Mouse (Mus musculus): ENCODE data around the gene Aqp2. TPM values are rescaled to one million over a fixed set of nuclear protein-coding genes. Genes with fewer than 3 reads are reported as not detected.

Gene Aqp2
- polyA plus RNA-seq, 1 experiment from 2014 or later: not detected

DNA sequence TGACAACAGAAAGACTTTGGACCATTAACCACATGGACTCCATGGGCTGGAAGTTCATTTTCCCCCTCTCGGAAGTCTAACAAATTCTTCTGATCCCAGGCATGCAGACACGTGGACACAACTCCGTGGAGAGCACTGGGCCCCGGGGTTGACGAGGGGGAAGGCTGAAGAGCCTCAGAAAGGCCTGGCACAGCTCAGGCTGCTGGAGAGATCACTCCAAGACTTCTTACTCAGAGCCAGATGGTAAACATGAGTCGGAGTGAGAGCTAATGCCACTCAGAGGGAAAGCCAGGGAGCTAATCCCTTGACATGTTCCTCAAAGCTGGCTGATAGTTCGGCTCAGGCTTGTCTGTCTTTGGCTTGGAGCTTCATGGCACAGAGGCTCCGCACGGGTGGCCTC, 36.4 kb downstream of the Aqp2 start:
- no peak overlapping the region for H3K4me2 ChIP-seq (ENCODE audit: low read length)
- ATAC-seq (replicated peaks; ENCODE audit: low FRiP score, low TSS enrichment, low read depth): 0 out of 2 replicates have a peak, but pooled peaks have one; percentile 41

DNA sequence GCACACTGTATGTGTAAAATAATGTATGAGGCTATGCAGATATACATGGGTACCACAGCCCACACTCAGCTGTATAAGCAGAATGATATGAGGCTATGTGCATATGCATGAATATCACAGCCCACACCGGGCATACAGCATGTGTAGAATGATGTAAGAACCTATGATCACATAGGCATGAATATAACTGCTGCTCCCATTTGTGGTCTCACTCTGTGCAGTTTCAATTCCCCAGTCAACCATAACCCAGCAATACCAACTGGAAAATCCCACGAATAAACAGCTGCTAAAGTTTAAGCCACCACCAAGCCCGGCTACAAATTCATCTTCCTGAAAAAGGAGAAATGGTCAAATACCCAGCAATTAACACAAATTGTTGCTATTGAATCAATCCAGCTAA, 39.7 kb downstream of the Aqp2 start:
- ATAC-seq (replicated peaks; ENCODE audit: low FRiP score, low TSS enrichment, low read depth) (no peak), DNase-seq (ENCODE audit: low spot score) (no peak)
- Histone ChIP-seq H3K9ac (ENCODE audit: low read length) (no peak overlapping the region), H3K36me3 (ENCODE audit: control insufficient read depth, insufficient read depth, low read length) (peaks cover 38% of the 10 kb centered on the region), H3K4me2 (ENCODE audit: low read length) (no peak overlapping the region), H3K27me3 (replicated peaks; ENCODE audit: control insufficient read depth, insufficient read depth, low read length) (no peaks in the 10 kb centered on the region), H3K9me3 (ENCODE audit: control insufficient read depth, low read length) (no peaks in the 10 kb centered on the region), H3K27ac (ENCODE audit: low read depth) (no peak overlapping the region), H3K4me3 (ENCODE audit: low read depth, low read length) (no peak overlapping the region), H3K4me1 (replicated peaks; ENCODE audit: control insufficient read depth, insufficient read depth, low read length) (peaks cover 10% of the 10 kb centered on the region)
- WGBS: 83% methylated on average over 3 of the region's 3 CpGs

More for the DNA sequence above, 36.4 kb downstream of the Aqp2 start:
- H3K36me3 ChIP-seq (ENCODE audit: control insufficient read depth, insufficient read depth, low read length): peaks cover 8% of the 10 kb centered on the region
- no peak overlapping the region for H3K4me3 ChIP-seq (ENCODE audit: low read depth, low read length)
- DNase-seq (ENCODE audit: low spot score): no peak
- peak overlapping the region; percentile 22; the same call in 1 of the 2 replicates for H3K27ac ChIP-seq (ENCODE audit: low read depth)
- H3K9ac ChIP-seq (ENCODE audit: low read length): no peak overlapping the region
- H3K27me3 ChIP-seq (replicated peaks; ENCODE audit: control insufficient read depth, insufficient read depth, low read length): no peaks in the 10 kb centered on the region
- H3K9me3 ChIP-seq (ENCODE audit: control insufficient read depth, low read length): no peaks in the 10 kb centered on the region
- WGBS: 39% methylated on average over 9 of the region's 9 CpGs
- peaks cover 19% of the 10 kb centered on the region for H3K4me1 ChIP-seq (replicated peaks; ENCODE audit: control insufficient read depth, insufficient read depth, low read length)

DNA sequence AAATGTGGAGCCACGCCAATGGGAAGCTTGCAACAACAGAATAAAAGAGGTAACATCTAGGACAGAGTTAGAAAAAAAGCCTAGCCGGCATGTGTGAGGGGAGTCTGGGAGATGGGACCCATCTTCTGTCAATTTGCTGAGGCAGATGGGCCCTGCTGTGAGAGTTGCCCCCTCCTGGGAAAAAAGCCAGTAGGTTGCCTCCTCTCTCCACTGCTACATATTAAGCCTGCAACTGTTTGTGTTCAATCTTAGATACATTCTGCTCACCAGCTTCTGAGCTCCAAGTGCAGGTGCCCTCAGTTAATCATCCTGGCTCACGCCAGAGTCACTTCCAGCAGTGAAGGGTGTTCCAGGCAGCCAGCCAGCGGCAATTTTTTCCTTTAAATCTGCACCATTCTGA, 41.0 kb downstream of the Aqp2 start:
- Histone ChIP-seq H3K36me3 (ENCODE audit: control insufficient read depth, insufficient read depth, low read length) (peaks cover 51% of the 10 kb centered on the region), H3K27ac (ENCODE audit: low read depth) (no peak overlapping the region), H3K4me2 (ENCODE audit: low read length) (no peak overlapping the region), H3K9me3 (ENCODE audit: control insufficient read depth, low read length) (no peaks in the 10 kb centered on the region), H3K27me3 (replicated peaks; ENCODE audit: control insufficient read depth, insufficient read depth, low read length) (no peaks in the 10 kb centered on the region), H3K4me1 (replicated peaks; ENCODE audit: control insufficient read depth, insufficient read depth, low read length) (peaks cover 5% of the 10 kb centered on the region), H3K9ac (ENCODE audit: low read length) (no peak overlapping the region), H3K4me3 (ENCODE audit: low read depth, low read length) (no peak overlapping the region)
- no peak for DNase-seq (ENCODE audit: low spot score)
- no peak for ATAC-seq (replicated peaks; ENCODE audit: low FRiP score, low TSS enrichment, low read depth)
- 72% methylated on average over 4 of the region's 4 CpGs for WGBS

DNA sequence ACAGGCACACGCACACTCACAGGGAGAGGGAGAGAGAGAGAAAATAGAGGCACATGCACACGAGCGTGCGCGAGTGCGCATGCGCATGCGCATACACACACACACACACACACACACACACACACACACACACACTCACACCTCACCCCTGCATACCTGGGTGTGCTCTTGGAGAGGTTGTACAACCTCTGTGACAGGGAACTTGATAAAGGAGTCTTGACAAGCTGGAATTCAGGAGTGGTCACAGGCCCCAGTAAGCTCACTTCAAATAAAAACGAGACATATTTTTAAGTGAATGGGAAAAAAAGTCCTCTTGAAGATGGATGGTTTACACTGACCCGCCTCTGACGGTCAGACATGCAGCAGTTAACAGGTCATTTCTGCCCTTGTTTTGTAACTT, 43.2 kb downstream of the Aqp2 start:
- Histone ChIP-seq H3K4me2 (ENCODE audit: low read length) (no peak overlapping the region), H3K36me3 (ENCODE audit: control insufficient read depth, insufficient read depth, low read length) (peaks cover 73% of the 10 kb centered on the region), H3K4me3 (ENCODE audit: low read depth, low read length) (no peak overlapping the region), H3K4me1 (replicated peaks; ENCODE audit: control insufficient read depth, insufficient read depth, low read length) (no peaks in the 10 kb centered on the region), H3K27ac (ENCODE audit: low read depth) (no peak overlapping the region), H3K9me3 (ENCODE audit: control insufficient read depth, low read length) (no peaks in the 10 kb centered on the region), H3K27me3 (replicated peaks; ENCODE audit: control insufficient read depth, insufficient read depth, low read length) (no peaks in the 10 kb centered on the region), H3K9ac (ENCODE audit: low read length) (no peak overlapping the region)
- ATAC-seq (replicated peaks; ENCODE audit: low FRiP score, low TSS enrichment, low read depth) (no peak), DNase-seq (ENCODE audit: low spot score) (no peak)
- 84% methylated on average over 11 of the region's 11 CpGs for WGBS

DNA sequence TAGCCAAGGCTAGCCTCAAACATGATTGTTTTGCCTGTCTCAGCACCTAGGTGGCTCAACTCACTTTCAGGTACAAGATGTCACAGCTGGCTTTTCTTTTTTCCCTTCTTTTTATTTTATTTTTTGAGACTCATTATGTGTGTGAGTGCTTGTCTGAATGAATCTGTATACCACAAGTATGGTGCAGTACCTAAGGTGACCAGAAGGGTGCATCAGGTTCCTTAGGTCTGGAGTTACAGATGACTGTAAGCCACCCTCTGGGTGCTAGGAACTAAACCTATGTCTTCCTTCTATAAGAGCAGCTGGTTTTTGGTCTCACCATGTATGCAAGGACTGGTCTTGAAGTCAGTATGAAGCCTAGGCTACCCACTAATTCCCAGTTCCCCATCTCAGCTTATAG, 52.8 kb downstream of the Aqp2 start:
- DNase-seq (ENCODE audit: low spot score): no peak
- Histone ChIP-seq H3K27me3 (replicated peaks; ENCODE audit: control insufficient read depth, insufficient read depth, low read length) (no peaks in the 10 kb centered on the region), H3K9ac (ENCODE audit: low read length) (no peak overlapping the region), H3K9me3 (ENCODE audit: control insufficient read depth, low read length) (no peaks in the 10 kb centered on the region), H3K27ac (ENCODE audit: low read depth) (no peak overlapping the region), H3K4me3 (ENCODE audit: low read depth, low read length) (no peak overlapping the region), H3K36me3 (ENCODE audit: control insufficient read depth, insufficient read depth, low read length) (peaks cover 92% of the 10 kb centered on the region), H3K4me1 (replicated peaks; ENCODE audit: control insufficient read depth, insufficient read depth, low read length) (no peaks in the 10 kb centered on the region), H3K4me2 (ENCODE audit: low read length) (no peak overlapping the region)
- no peak for ATAC-seq (replicated peaks; ENCODE audit: low FRiP score, low TSS enrichment, low read depth)

Other genes with a start within 250 kb of the Aqp2 start
- 15.9 and 19.5 TPM in 2 replicates for gene Fmnl3, start 208.6 kb upstream of the Aqp2 start, polyA plus RNA-seq (2014; fragmentation: Nextera tagmentation; extraction: Ambion mirVana)
- gene Tmbim6, start 186.2 kb upstream of the Aqp2 start, polyA plus RNA-seq (2014; fragmentation: Nextera tagmentation; extraction: Ambion mirVana): 368 and 370 TPM in 2 replicates
- 8.9 and 9.3 TPM in 2 replicates for gene Nckap5l, start 121.3 kb upstream of the Aqp2 start, polyA plus RNA-seq (2014; fragmentation: Nextera tagmentation; extraction: Ambion mirVana)
- gene Bcdin3d, start 104.3 kb upstream of the Aqp2 start, polyA plus RNA-seq (2014; fragmentation: Nextera tagmentation; extraction: Ambion mirVana): 12.4 and 13.7 TPM in 2 replicates
- gene Faim2, start 50.9 kb upstream of the Aqp2 start, polyA plus RNA-seq (2014; fragmentation: Nextera tagmentation; extraction: Ambion mirVana): 0.41 and 0.42 TPM in 2 replicates
- gene Aqp5, start 11.7 kb downstream of the Aqp2 start, polyA plus RNA-seq (2014; fragmentation: Nextera tagmentation; extraction: Ambion mirVana): 0.16 and 0.30 TPM in 2 replicates
- not detected in 2 replicates for gene Aqp6, start 22.3 kb downstream of the Aqp2 start, polyA plus RNA-seq (2014; fragmentation: Nextera tagmentation; extraction: Ambion mirVana)
- 104 and 111 TPM in 2 replicates for gene Racgap1, start 72.6 kb downstream of the Aqp2 start, polyA plus RNA-seq (2014; fragmentation: Nextera tagmentation; extraction: Ambion mirVana)
- 1.3 and 1.7 TPM in 2 replicates for gene Asic1, start 91.3 kb downstream of the Aqp2 start, polyA plus RNA-seq (2014; fragmentation: Nextera tagmentation; extraction: Ambion mirVana)
- gene Smarcd1, start 123.1 kb downstream of the Aqp2 start, polyA plus RNA-seq (2014; fragmentation: Nextera tagmentation; extraction: Ambion mirVana): 39.0 and 42.3 TPM in 2 replicates
- not detected in 2 replicates for gene Gm17349, start 126.4 kb downstream of the Aqp2 start, polyA plus RNA-seq (2014; fragmentation: Nextera tagmentation; extraction: Ambion mirVana)
- 0.17 and 0.35 TPM in 2 replicates for gene Gpd1, start 138.5 kb downstream of the Aqp2 start, polyA plus RNA-seq (2014; fragmentation: Nextera tagmentation; extraction: Ambion mirVana)
- gene Cox14, start 146.6 kb downstream of the Aqp2 start, polyA plus RNA-seq (2014; fragmentation: Nextera tagmentation; extraction: Ambion mirVana): 190 and 206 TPM in 2 replicates
- 64.7 and 68.7 TPM in 2 replicates for gene Cers5, start 193.8 kb downstream of the Aqp2 start, polyA plus RNA-seq (2014; fragmentation: Nextera tagmentation; extraction: Ambion mirVana)